Mouse (Mus musculus): ENCODE measurements around the gene Dennd2c. TPM values are rescaled to one million over a fixed set of nuclear protein-coding genes. Genes with fewer than 3 reads are reported as not detected.

Gene Dennd2c
- 0.25 and 0.34 TPM in 2 replicates for polyA plus RNA-seq (2012; rRNA removed)

- peak within 1 kb of the TSS; percentile 44 for H3K4me3 ChIP-seq (replicated peaks; ENCODE audit: insufficient read depth, low read depth, low read length)
Measured at GRCm38 (mm10) chr3:103102454-103103390, at the start of gene Dennd2c. Gene Dennd2c, plus strand, starts transcription at chr3:103102604.

GRCm38 (mm10) chr3:103056016-103056595 lies 46.3 kb upstream of the Dennd2c start:
- no peak for DNase-seq
- 0 out of 2 replicates have a peak, but pooled peaks cover 2% of the 10 kb centered on the region for H3K4me1 ChIP-seq (ENCODE audit: control insufficient read depth, insufficient read depth, low read length)
- H3K27me3 ChIP-seq (ENCODE audit: control insufficient read depth, insufficient read depth, low read length) = no peaks in the 10 kb centered on the region
- no peak overlapping the region for H3K4me3 ChIP-seq (replicated peaks; ENCODE audit: insufficient read depth, low read depth, low read length)
- WGBS = 89% methylated on average over 5 of the region's 5 CpGs
- TF ChIP-seq POLR2A (IDR thresholded peaks at IDR 0.05; ENCODE audit: borderline replicate concordance, insufficient read depth, low read length) = no peak
- no peak for TF ChIP-seq CTCF (IDR thresholded peaks at IDR 0.05; ENCODE audit: borderline replicate concordance, insufficient read depth, low read depth, low read length)
- H3K27ac ChIP-seq (ENCODE audit: insufficient read depth, low read length) = no peak overlapping the region

More at GRCm38 (mm10) chr3:103102454-103103390, at the start of gene Dennd2c:
- Histone ChIP-seq H3K27me3 (ENCODE audit: control insufficient read depth, insufficient read depth, low read length) (no peaks in the 10 kb centered on the region), H3K4me1 (ENCODE audit: control insufficient read depth, insufficient read depth, low read length) (no peaks in the 10 kb centered on the region), H3K27ac (ENCODE audit: insufficient read depth, low read length) (no peak within 1 kb of the TSS)
- DNase-seq = peak; percentile 43 to 49
- TF ChIP-seq POLR2A (IDR thresholded peaks at IDR 0.05; ENCODE audit: borderline replicate concordance, insufficient read depth, low read length) (no peak), CTCF (IDR thresholded peaks at IDR 0.05; ENCODE audit: borderline replicate concordance, insufficient read depth, low read depth, low read length) (no peak)
- WGBS = 2% methylated on average over 72 of the region's 72 CpGs

GRCm38 (mm10) chr3:103057752-103058151 lies 44.7 kb upstream of the Dennd2c start:
- H3K27me3 ChIP-seq (ENCODE audit: control insufficient read depth, insufficient read depth, low read length) = no peaks in the 10 kb centered on the region
- TF ChIP-seq CTCF (IDR thresholded peaks at IDR 0.05; ENCODE audit: borderline replicate concordance, insufficient read depth, low read depth, low read length) (no peak), POLR2A (IDR thresholded peaks at IDR 0.05; ENCODE audit: borderline replicate concordance, insufficient read depth, low read length) (no peak)
- H3K27ac ChIP-seq (ENCODE audit: insufficient read depth, low read length) = no peak overlapping the region
- H3K4me3 ChIP-seq (replicated peaks; ENCODE audit: insufficient read depth, low read depth, low read length) = peak overlapping the region; percentile 78
- no peak for DNase-seq
- WGBS = 4% methylated on average over 10 of the region's 10 CpGs
- H3K4me1 ChIP-seq (ENCODE audit: control insufficient read depth, insufficient read depth, low read length) = 0 out of 2 replicates have a peak, but pooled peaks cover 2% of the 10 kb centered on the region

DNA sequence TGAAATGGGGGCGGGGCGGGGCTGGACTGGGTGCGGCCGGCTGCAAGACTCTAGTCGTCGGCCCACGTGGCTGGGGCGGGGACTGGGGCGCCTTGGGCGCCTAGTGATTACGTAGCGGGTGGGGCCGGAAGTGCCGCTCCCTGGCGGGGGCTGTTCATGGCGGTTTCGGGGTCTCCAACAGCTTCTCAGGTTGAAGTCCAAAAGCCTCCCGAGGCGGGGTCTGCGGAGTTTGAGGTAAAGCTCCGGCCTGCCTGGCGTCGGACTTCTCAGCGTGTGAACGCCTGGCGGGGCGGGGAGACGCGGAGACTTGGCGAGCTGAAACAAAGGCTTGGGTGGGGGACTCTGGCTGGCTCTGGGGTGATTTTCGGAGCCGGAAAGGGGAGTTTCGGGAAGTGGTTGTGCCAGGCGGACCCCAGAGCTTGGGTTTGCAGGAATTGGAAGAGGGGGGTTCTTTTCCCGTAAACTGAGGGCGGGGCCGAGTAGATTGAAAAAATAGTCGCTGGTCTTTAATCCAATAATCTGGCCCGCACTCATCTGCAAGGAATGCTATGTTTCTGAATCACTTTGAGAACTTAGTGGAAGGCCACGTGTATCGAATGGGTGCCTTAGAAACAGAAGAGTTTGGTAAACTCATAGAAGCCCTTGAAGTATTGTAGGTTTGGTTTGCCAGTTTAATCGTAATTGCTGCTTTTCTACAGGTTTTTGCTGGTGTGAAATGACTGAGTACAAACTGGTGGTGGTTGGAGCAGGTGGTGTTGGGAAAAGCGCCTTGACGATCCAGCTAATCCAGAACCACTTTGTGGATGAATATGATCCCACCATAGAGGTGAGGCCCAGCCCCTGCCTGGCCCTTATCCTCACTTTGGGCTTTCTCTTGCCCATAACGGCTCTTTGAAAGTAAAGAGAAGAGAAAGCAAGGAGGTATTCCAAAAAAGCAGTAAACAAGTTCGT lies 43.9 kb upstream of the Dennd2c start, which contains the start of gene Nras:
Nras (plus strand) TSS at position 79 of the 951 bp plus-strand sequence.
- Histone ChIP-seq H3K27me3 (ENCODE audit: control insufficient read depth, insufficient read depth, low read length) (no peaks in the 10 kb centered on the region), H3K4me1 (ENCODE audit: control insufficient read depth, insufficient read depth, low read length) (0 out of 2 replicates have a peak, but pooled peaks cover 2% of the 10 kb centered on the region), H3K27ac (ENCODE audit: insufficient read depth, low read length) (0 out of 2 replicates have a peak within 1 kb of the TSS, but pooled peaks have one; percentile 29), H3K4me3 (replicated peaks; ENCODE audit: insufficient read depth, low read depth, low read length) (peak within 1 kb of the TSS; percentile 78)
- DNase-seq = peak; percentile 86 to 87
- TF ChIP-seq POLR2A (IDR thresholded peaks at IDR 0.05; ENCODE audit: borderline replicate concordance, insufficient read depth, low read length) (peak; percentile 42; the same call in 1 of the 2 replicates), CTCF (IDR thresholded peaks at IDR 0.05; ENCODE audit: borderline replicate concordance, insufficient read depth, low read depth, low read length) (no peak)
- 2% methylated on average over 46 of the region's 46 CpGs for WGBS

DNA sequence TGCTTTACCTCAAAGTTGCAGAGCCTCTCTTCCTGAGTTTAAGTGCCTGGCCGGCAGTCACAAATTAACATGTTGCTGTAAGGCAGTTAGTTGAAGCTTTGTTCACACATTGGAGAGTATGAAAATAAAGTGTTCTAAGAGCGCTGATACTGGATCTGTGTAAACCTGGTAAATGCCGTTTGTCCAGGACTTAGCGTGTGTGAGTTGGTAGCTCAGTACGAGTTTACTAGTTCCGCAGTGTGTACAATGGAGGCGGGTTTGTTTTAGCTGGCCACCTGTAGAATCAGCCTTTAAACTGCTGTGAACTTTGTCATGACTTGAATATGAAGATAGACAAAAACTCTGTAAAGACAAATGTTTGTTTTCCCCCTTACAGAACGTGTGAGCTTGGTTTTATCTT lies 35.5 kb upstream of the Dennd2c start:
- no peak overlapping the region for H3K27ac ChIP-seq (ENCODE audit: insufficient read depth, low read length)
- no peak overlapping the region for H3K4me3 ChIP-seq (replicated peaks; ENCODE audit: insufficient read depth, low read depth, low read length)
- H3K4me1 ChIP-seq (ENCODE audit: control insufficient read depth, insufficient read depth, low read length) = no peaks in the 10 kb centered on the region
- TF ChIP-seq CTCF (IDR thresholded peaks at IDR 0.05; ENCODE audit: borderline replicate concordance, insufficient read depth, low read depth, low read length) = no peak
- no peak for TF ChIP-seq POLR2A (IDR thresholded peaks at IDR 0.05; ENCODE audit: borderline replicate concordance, insufficient read depth, low read length)
- WGBS = 91% methylated on average over 8 of the region's 8 CpGs
- no peaks in the 10 kb centered on the region for H3K27me3 ChIP-seq (ENCODE audit: control insufficient read depth, insufficient read depth, low read length)
- DNase-seq = no peak

- DNase-seq = no peak
- WGBS = 97% methylated on average over 6 of the region's 6 CpGs
- H3K4me3 ChIP-seq (replicated peaks; ENCODE audit: insufficient read depth, low read depth, low read length) = no peak overlapping the region
- TF ChIP-seq POLR2A (IDR thresholded peaks at IDR 0.05; ENCODE audit: borderline replicate concordance, insufficient read depth, low read length) = no peak
- TF ChIP-seq CTCF (IDR thresholded peaks at IDR 0.05; ENCODE audit: borderline replicate concordance, insufficient read depth, low read depth, low read length) = no peak
- no peak overlapping the region for H3K27ac ChIP-seq (ENCODE audit: insufficient read depth, low read length)
- no peaks in the 10 kb centered on the region for H3K27me3 ChIP-seq (ENCODE audit: control insufficient read depth, insufficient read depth, low read length)
- no peaks in the 10 kb centered on the region for H3K4me1 ChIP-seq (ENCODE audit: control insufficient read depth, insufficient read depth, low read length)
Measured at GRCm38 (mm10) chr3:103068971-103069370, 33.4 kb upstream of the Dennd2c start.

- no peak for DNase-seq
- Histone ChIP-seq H3K4me1 (ENCODE audit: control insufficient read depth, insufficient read depth, low read length) (no peaks in the 10 kb centered on the region), H3K4me3 (replicated peaks; ENCODE audit: insufficient read depth, low read depth, low read length) (no peak within 1 kb of the TSS), H3K27me3 (ENCODE audit: control insufficient read depth, insufficient read depth, low read length) (no peaks in the 10 kb centered on the region), H3K27ac (ENCODE audit: insufficient read depth, low read length) (no peak within 1 kb of the TSS)
- no peak for TF ChIP-seq CTCF (IDR thresholded peaks at IDR 0.05; ENCODE audit: borderline replicate concordance, insufficient read depth, low read depth, low read length)
- TF ChIP-seq POLR2A (IDR thresholded peaks at IDR 0.05; ENCODE audit: borderline replicate concordance, insufficient read depth, low read length) = no peak
- 67% methylated on average over 5 of the region's 5 CpGs for WGBS
Measured at GRCm38 (mm10) chr3:103073771-103074170, 28.6 kb upstream of the Dennd2c start, which contains the start of gene Ampd1. Gene Ampd1, plus strand, starts transcription at chr3:103074014.

Measured in cerebellum, adult 2 months (tissue).